Mouse (Mus musculus): Measurements from ENCODE around the gene Tnfsf11. TPM values are rescaled to one million over a fixed set of nuclear protein-coding genes. Genes with fewer than 3 reads are reported as not detected.

Tnfsf11 gene
- total RNA-seq (2021): not detected
- long read RNA-seq, experiment 1, partial matches to known transcripts: 0 of 2 reads
- long read RNA-seq, experiment 1, other reads (novel, unspliced or antisense): 0 of 2 reads
- long read RNA-seq, experiment 2, partial matches to known transcripts: 0 of 1 reads
- long read RNA-seq, experiment 2, other reads (novel, unspliced or antisense): 0 of 1 reads

- peak in 1 of 2 experiments; percentile 24 for DNase-seq (ENCODE audit: low spot score in 2 of 2)
These were observed at the start of gene Tnfsf11 for GRCm38 (mm10) chr14:78307286-78308237. Tnfsf11 (minus strand) TSS chr14:78308043.

GRCm38 (mm10) chr14:78356764-78357163, 48.9 kb upstream of the Tnfsf11 start:
- no peak for DNase-seq (ENCODE audit: low spot score in 2 of 2)

GRCm38 (mm10) chr14:78355381-78355780, 47.5 kb upstream of the Tnfsf11 start:
- no peak for DNase-seq (ENCODE audit: low spot score in 2 of 2)

GRCm38 (mm10) chr14:78352865-78353264, 45.0 kb upstream of the Tnfsf11 start:
- DNase-seq (ENCODE audit: low spot score in 2 of 2): no peak

- DNase-seq (ENCODE audit: low spot score in 2 of 2): no peak
These were observed 43.7 kb upstream of the Tnfsf11 start for GRCm38 (mm10) chr14:78351544-78351943.

- no peak for DNase-seq (ENCODE audit: low spot score in 2 of 2)
These were observed 39.9 kb upstream of the Tnfsf11 start for GRCm38 (mm10) chr14:78347715-78348114.

GRCm38 (mm10) chr14:78343007-78343406, 35.2 kb upstream of the Tnfsf11 start:
- DNase-seq (ENCODE audit: low spot score in 2 of 2): no peak

GRCm38 (mm10) chr14:78342146-78342545, 34.3 kb upstream of the Tnfsf11 start:
- no peak for DNase-seq (ENCODE audit: low spot score in 2 of 2)

GRCm38 (mm10) chr14:78333341-78333740, 25.5 kb upstream of the Tnfsf11 start:
- no peak for DNase-seq (ENCODE audit: low spot score in 2 of 2)

- DNase-seq (ENCODE audit: low spot score in 2 of 2): no peak
These were observed 23.5 kb upstream of the Tnfsf11 start for GRCm38 (mm10) chr14:78331368-78331767.

GRCm38 (mm10) chr14:78330576-78331300, 22.9 kb upstream of the Tnfsf11 start:
- DNase-seq (ENCODE audit: low spot score in 2 of 2): no peak

- no peak for DNase-seq (ENCODE audit: low spot score in 2 of 2)
These were observed 22.1 kb upstream of the Tnfsf11 start for GRCm38 (mm10) chr14:78329765-78330451.

- no peak for DNase-seq (ENCODE audit: low spot score in 2 of 2)
These were observed 15.5 kb upstream of the Tnfsf11 start for GRCm38 (mm10) chr14:78323356-78323755.

- no peak for DNase-seq (ENCODE audit: low spot score in 2 of 2)
These were observed 15.1 kb upstream of the Tnfsf11 start for GRCm38 (mm10) chr14:78322916-78323315.

- no peak for DNase-seq (ENCODE audit: low spot score in 2 of 2)
These were observed 12.4 kb upstream of the Tnfsf11 start for GRCm38 (mm10) chr14:78320248-78320647.

- no peak for DNase-seq (ENCODE audit: low spot score in 2 of 2)
These were observed 11.7 kb upstream of the Tnfsf11 start for GRCm38 (mm10) chr14:78319580-78319979.

- DNase-seq (ENCODE audit: low spot score in 2 of 2): no peak
These were observed 11.2 kb upstream of the Tnfsf11 start for GRCm38 (mm10) chr14:78319000-78319399.

- no peak for DNase-seq (ENCODE audit: low spot score in 2 of 2)
These were observed 9.8 kb upstream of the Tnfsf11 start for GRCm38 (mm10) chr14:78317623-78318022.

- DNase-seq (ENCODE audit: low spot score in 2 of 2): no peak
These were observed 6.9 kb downstream of the Tnfsf11 start for GRCm38 (mm10) chr14:78300914-78301313.

GRCm38 (mm10) chr14:78292687-78293086, 15.2 kb downstream of the Tnfsf11 start:
- DNase-seq (ENCODE audit: low spot score in 2 of 2): no peak

GRCm38 (mm10) chr14:78289912-78290523, 17.8 kb downstream of the Tnfsf11 start:
- no peak for DNase-seq (ENCODE audit: low spot score in 2 of 2)

Measured in gastrocnemius, postnatal 4 days (tissue).